Mouse (Mus musculus) ES-Bruce4 (cell line): Measurements from ENCODE around the gene Agbl4. TPM values are rescaled to one million over a fixed set of nuclear protein-coding genes. Genes with fewer than 3 reads are reported as not detected.

Experiments used
- H3K27ac ChIP-seq: 2 replicates; pipeline ENCODE4 v1.5.1; 2012; ENCODE audit warnings: low read length, inconsistent platforms; ENCODE audit not compliant: insufficient read depth
- H3K27me3 ChIP-seq: 2 replicates; pipeline ENCODE4 v1.6.1; 2012; ENCODE audit warnings: mild to moderate bottlenecking, low read length, inconsistent platforms; ENCODE audit not compliant: control insufficient read depth, poor library complexity, insufficient read depth, severe bottlenecking
- H3K36me3 ChIP-seq: 2 replicates; pipeline ENCODE4 v1.6.1; 2012; ENCODE audit warnings: inconsistent platforms, mild to moderate bottlenecking, low read length, moderate library complexity; ENCODE audit not compliant: control insufficient read depth, poor library complexity, insufficient read depth, severe bottlenecking
- H3K4me1 ChIP-seq: one replicate; pipeline ENCODE4 v1.8.1; 2011; ENCODE audit warnings: low read length; ENCODE audit not compliant: control insufficient read depth, insufficient read depth
- H3K4me3 ChIP-seq: 2 replicates; pipeline ENCODE4 v1.5.1; 2011; ENCODE audit warnings: low read depth, mild to moderate bottlenecking, low read length
- H3K9ac ChIP-seq: 2 replicates; pipeline ENCODE4 v1.6.1; 2012; ENCODE audit warnings: low read depth, mild to moderate bottlenecking, inconsistent platforms; ENCODE audit not compliant: poor library complexity, severe bottlenecking
- H3K9me3 ChIP-seq: replicated peaks from 2 replicates; pipeline ENCODE4 v1.6.1; 2012; ENCODE audit warnings: mild to moderate bottlenecking, low read length, inconsistent platforms; ENCODE audit not compliant: control insufficient read depth, poor library complexity, insufficient read depth, severe bottlenecking
- CTCF ChIP-seq: IDR thresholded peaks from one replicate; pipeline ENCODE4 v1.8.1; 2011; ENCODE audit warnings: low read depth, low read length
- EP300 ChIP-seq: IDR thresholded peaks from 2 replicates; pipeline ENCODE4 v1.6.1; 2011; ENCODE audit warnings: low read depth, low read length; ENCODE audit not compliant: insufficient read depth
- POLR2A ChIP-seq: IDR thresholded peaks from one replicate; pipeline ENCODE4 v1.8.1; 2011; ENCODE audit warnings: low read length; ENCODE audit not compliant: insufficient read depth
- polyA plus RNA-seq: library from polyadenylated mRNA; stranded (reverse); fragments of >200 nt; gene quantifications from 2 replicates; pipeline ENCODE4 v1.2.4, GENCODE M21; 2011; ENCODE audit warnings: low read depth; ENCODE audit not compliant: missing spikeins, insufficient read depth, insufficient read length

Agbl4 gene
- polyA plus RNA-seq, 1 experiment, result not detected

- no peak overlapping the region for H3K4me3 ChIP-seq
- H3K9me3 ChIP-seq, result no peaks in the 10 kb centered on the region
- no peak for TF ChIP-seq POLR2A
- TF ChIP-seq EP300, result no peak
- no peak for TF ChIP-seq CTCF
- H3K4me1 ChIP-seq, result no peaks in the 10 kb centered on the region
- no peak overlapping the region for H3K27ac ChIP-seq
- no peaks in the 10 kb centered on the region for H3K27me3 ChIP-seq
- no peak overlapping the region for H3K9ac ChIP-seq
- H3K36me3 ChIP-seq, result no peaks in the 10 kb centered on the region
Observed at GRCm38 (mm10) chr4:111357176-111357575, 959.7 kb downstream of the Agbl4 start.

GRCm38 (mm10) chr4:111364199-111364598, 966.7 kb downstream of the Agbl4 start:
- Histone ChIP-seq H3K27ac (no peak overlapping the region), H3K4me1 (no peaks in the 10 kb centered on the region), H3K36me3 (no peaks in the 10 kb centered on the region), H3K9ac (no peak overlapping the region), H3K27me3 (no peaks in the 10 kb centered on the region), H3K9me3 (no peaks in the 10 kb centered on the region), H3K4me3 (no peak overlapping the region)
- TF ChIP-seq EP300 (no peak), POLR2A (no peak), CTCF (no peak)

DNA sequence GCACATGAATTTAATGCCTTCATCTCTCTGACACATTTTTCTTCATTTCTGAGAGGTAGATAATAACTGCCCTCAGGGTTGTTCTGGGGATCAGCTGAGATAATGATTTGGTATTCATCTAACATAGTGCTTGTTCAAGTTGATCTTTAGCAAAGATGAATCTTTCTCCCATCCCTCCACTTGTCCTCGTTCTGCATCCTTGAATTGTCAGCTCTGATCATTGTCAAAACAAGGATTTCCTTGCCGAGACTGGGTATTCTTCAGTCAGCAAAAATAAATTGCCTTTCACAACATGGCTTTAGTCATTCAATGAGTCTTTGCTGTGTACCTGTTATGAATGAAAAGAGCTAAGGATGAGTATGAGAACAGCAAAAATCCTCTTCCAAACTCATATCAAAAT, 970.3 kb downstream of the Agbl4 start:
- Histone ChIP-seq H3K27me3 (no peaks in the 10 kb centered on the region), H3K4me3 (no peak overlapping the region), H3K27ac (no peak overlapping the region), H3K9me3 (no peaks in the 10 kb centered on the region), H3K4me1 (no peaks in the 10 kb centered on the region), H3K9ac (no peak overlapping the region), H3K36me3 (no peaks in the 10 kb centered on the region)
- TF ChIP-seq CTCF (no peak), EP300 (no peak), POLR2A (no peak)

GRCm38 (mm10) chr4:111377159-111377558, 979.7 kb downstream of the Agbl4 start:
- Histone ChIP-seq H3K4me1 (no peaks in the 10 kb centered on the region), H3K27me3 (no peaks in the 10 kb centered on the region), H3K36me3 (no peaks in the 10 kb centered on the region), H3K27ac (no peak overlapping the region), H3K9me3 (0 out of 2 replicates have a peak, but pooled peaks cover 3% of the 10 kb centered on the region), H3K4me3 (no peak overlapping the region), H3K9ac (no peak overlapping the region)
- TF ChIP-seq POLR2A, result no peak
- no peak for TF ChIP-seq EP300
- no peak for TF ChIP-seq CTCF

- Histone ChIP-seq H3K36me3 (no peaks in the 10 kb centered on the region), H3K27me3 (no peaks in the 10 kb centered on the region), H3K27ac (no peak overlapping the region), H3K4me3 (no peak overlapping the region), H3K9ac (no peak overlapping the region), H3K9me3 (0 out of 2 replicates have a peak, but pooled peaks cover 3% of the 10 kb centered on the region), H3K4me1 (no peaks in the 10 kb centered on the region)
- no peak for TF ChIP-seq CTCF
- no peak for TF ChIP-seq EP300
- no peak for TF ChIP-seq POLR2A
Observed at GRCm38 (mm10) chr4:111378071-111378470, 980.6 kb downstream of the Agbl4 start.

- Histone ChIP-seq H3K27me3 (no peaks in the 10 kb centered on the region), H3K9ac (no peak overlapping the region), H3K27ac (no peak overlapping the region), H3K4me3 (no peak overlapping the region), H3K36me3 (no peaks in the 10 kb centered on the region), H3K4me1 (no peaks in the 10 kb centered on the region), H3K9me3 (0 out of 2 replicates have a peak, but pooled peaks cover 3% of the 10 kb centered on the region)
- no peak for TF ChIP-seq POLR2A
- TF ChIP-seq EP300, result no peak
- no peak for TF ChIP-seq CTCF
Observed at GRCm38 (mm10) chr4:111383101-111383500, 985.6 kb downstream of the Agbl4 start.
